ENCODE assay signal across 8 mouse cellular contexts in genomic region chr6:97759301-97759700, GRCm38 (mm10). TPM values are rescaled to one million over a fixed set of nuclear protein-coding genes. Genes with fewer than 3 reads are reported as not detected.
A peak's percentile ranks its signal among the peaks of the same experiment; 100 is the strongest.
DNase-seq lines count a peak whose midpoint lies in the region; ATAC-seq and TF ChIP-seq lines count a peak whose summit lies in the region.

No protein-coding gene starts in this region.

- no peaks in the 10 kb centered on the region for H3K4me1 ChIP-seq in liver, embryonic 14.5 days (replicated peaks; ENCODE audit: control insufficient read depth in 2 of 2, insufficient read depth in 2 of 2, low read length in 1 of 2)

- WGBS in liver, embryonic 14.5 days (ENCODE audit: insufficient replicate concordance): 15% methylated on average over 4 of the region's 4 CpGs

- H3K27me3 ChIP-seq in liver, embryonic 14.5 days (ENCODE audit: control insufficient read depth, insufficient read depth, low read length): no peaks in the 10 kb centered on the region; the same call in 1 of the 2 replicates

- TF ChIP-seq EP300 in liver, embryonic 14.5 days (IDR thresholded peaks at IDR 0.05; ENCODE audit: low read depth): no peak

- H3K4me3 ChIP-seq in liver, embryonic 14.5 days (ENCODE audit: insufficient read depth in 1 of 2, low read depth in 2 of 2, low read length in 2 of 2): no peak overlapping the region

- no peaks in the 10 kb centered on the region for H3K36me3 ChIP-seq in liver, embryonic 14.5 days (replicated peaks; ENCODE audit: control insufficient read depth, insufficient read depth, low read depth)

- H3K9ac ChIP-seq in liver, embryonic 14.5 days (replicated peaks): no peak overlapping the region

- TF ChIP-seq CTCF in liver, embryonic 14.5 days (IDR thresholded peaks at IDR 0.05; ENCODE audit: low read depth): peak; percentile 67

- no peak overlapping the region for H3K27ac ChIP-seq in liver, embryonic 14.5 days

- peak; percentile 5 to 52 for DNase-seq in spleen, postnatal 10 days (ENCODE audit: low spot score in 2 of 2)
- DNase-seq in spleen, adult 12 weeks (ENCODE audit: low spot score): no peak
- DNase-seq in adrenal gland, postnatal 10 days: peak; percentile 80
- DNase-seq in embryo, embryonic 9.5 days (ENCODE audit: extremely low spot score): peak; percentile 69
- peak; percentile 42 to 76 for DNase-seq in kidney, adult 8-10 months
- peak in 2 of 3 experiments; percentile 3 to 12 for DNase-seq in liver, embryonic 14.5 days (ENCODE audit: low read depth in 3 of 3, low spot score in 3 of 3)
- peak; percentile 76 for DNase-seq in retina, postnatal 1 day

- no peaks in the 10 kb centered on the region for H3K9me3 ChIP-seq in liver, embryonic 14.5 days (ENCODE audit: control insufficient read depth, low read length)

- no peak overlapping the region for H3K4me2 ChIP-seq in liver, embryonic 14.5 days (ENCODE audit: low read depth)

- ATAC-seq in liver, embryonic 14.5 days (ENCODE audit: insufficient read depth): no peak
- ATAC-seq in inflammation-experienced regulatory T-cells, adult 6 months: no peak

RNA-seq across cellular contexts. Expression of gene Mitf, which starts 47.6 kb away (rescaled TPM):
- total RNA-seq in adrenal gland, postnatal 10 days (2021): 1 to 10 TPM; 5.3 to 6.9 TPM
- 0.17 and 0.38 TPM in 2 replicates for polyA plus RNA-seq in liver, embryonic 14.5 days (2012; rRNA removed)
- 0.25 and 0.37 TPM in 2 replicates for polyA plus RNA-seq in liver, embryonic 14.5 days (2014; fragmentation: Nextera tagmentation; extraction: Ambion mirVana)
- polyA plus RNA-seq in inflammation-experienced regulatory T-cells, adult 6 months (2017; shearing (Covaris generic)): under 1 TPM; 0.11 to 0.56 (median 0.36) TPM
